Mouse (Mus musculus) hindbrain, postnatal 0 days (tissue): ENCODE data around the gene Pttg1ip. TPM values are rescaled to one million over a fixed set of nuclear protein-coding genes. Genes with fewer than 3 reads are reported as not detected.

Source experiments
- ATAC-seq: fragments of 200-750 bp; cut with Nextera tagmentation; 2 replicates; pipeline ENCODE4 v1.8.0; 2017; ENCODE audit warnings: mild to moderate bottlenecking, moderate TSS enrichment, moderate library complexity
- DNase-seq: peaks from one replicate; pipeline ENCODE4 v3.0.0-alpha.2; 2015; ENCODE audit warnings: low spot score
- H3K27ac ChIP-seq: fragments of 300-500 bp; sonication (generic); 2 replicates; pipeline ENCODE4 v1.5.1; 2014; ENCODE audit warnings: mild to moderate bottlenecking
- H3K27me3 ChIP-seq: fragments of 300-500 bp; sonication (generic); 2 replicates; pipeline ENCODE4 v1.6.1; 2014; ENCODE audit warnings: low read length, mixed read lengths; ENCODE audit not compliant: insufficient read depth
- H3K36me3 ChIP-seq: fragments of 300-500 bp; sonication (generic); 2 replicates; pipeline ENCODE4 v1.6.1; 2014; ENCODE audit warnings: low read length, mixed read lengths; ENCODE audit not compliant: insufficient read depth
- H3K4me1 ChIP-seq: fragments of 300-500 bp; sonication (generic); 2 replicates; pipeline ENCODE4 v1.6.1; 2014; ENCODE audit warnings: antibody characterized with exemption, low read length, mixed read lengths; ENCODE audit not compliant: insufficient read depth
- H3K4me2 ChIP-seq: fragments of 300-500 bp; sonication (generic); 2 replicates; pipeline ENCODE4 v1.6.1; 2014; ENCODE audit warnings: low read depth, mild to moderate bottlenecking, low read length, moderate library complexity, mixed read lengths
- H3K4me3 ChIP-seq: fragments of 300-500 bp; sonication (generic); 2 replicates; pipeline ENCODE4 v1.5.1; 2014; ENCODE audit warnings: low read length
- H3K9ac ChIP-seq: fragments of 300-500 bp; sonication (generic); replicated peaks from 2 replicates; pipeline ENCODE4 v1.6.1; 2014; ENCODE audit warnings: mild to moderate bottlenecking, low read length, moderate library complexity, mixed read lengths
- H3K9me3 ChIP-seq: fragments of 300-500 bp; sonication (generic); 2 replicates; pipeline ENCODE4 v1.6.1; 2016; ENCODE audit warnings: low read length, mixed read lengths
- CTCF ChIP-seq: IDR thresholded peaks from 2 replicates; pipeline ENCODE4 v1.5.1; 2016; ENCODE audit warnings: antibody characterized with exemption, control low read depth, low read depth
- WGBS: fragments of 180-500 bp; shearing (Covaris S2); extraction: QIAGEN DNeasy Blood & Tissue Kit; methylation state at CpG from one replicate; pipeline ENCODE4 v1.1.7; 2014; 5-methylcytosine and 5-hydroxymethylcytosine counted together
- polyA plus RNA-seq: library from polyadenylated mRNA; unstranded; fragments of >200 nt; fragmentation: Nextera tagmentation; extraction: Ambion mirVana; gene quantifications from 2 replicates; pipeline ENCODE4 v1.2.1, GENCODE M21; 2015
- total RNA-seq: library from RNA; depleted of rRNA; stranded (reverse); fragments of >200 nt; gene quantifications from 2 replicates; pipeline ENCODE4 v1.2.3, GENCODE M21; 2014

The Pttg1ip gene
- total and polyA plus RNA-seq, 2 experiments from 2014 or later = 85.9 to 87.3 TPM

DNA sequence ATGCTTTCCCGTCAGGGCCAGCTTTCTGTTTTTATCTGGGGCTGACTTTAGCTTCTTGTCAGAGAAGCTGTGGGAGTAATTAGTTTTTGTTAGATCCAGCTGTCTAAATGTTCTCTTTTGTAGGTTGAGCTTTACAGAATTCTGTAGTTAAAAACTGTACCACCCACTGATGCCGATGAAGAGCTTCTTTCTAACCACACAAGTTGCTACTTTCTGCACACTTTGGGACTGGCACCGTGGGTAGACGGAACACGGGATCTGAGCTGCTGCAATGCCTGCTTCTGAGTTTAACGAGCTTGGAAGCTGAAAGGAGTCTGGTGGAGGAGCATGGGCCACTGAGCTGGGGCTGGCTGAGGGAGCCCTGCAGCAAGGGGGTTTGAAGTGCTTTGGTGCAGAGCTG is 10.0 kb downstream of the Pttg1ip start:
- Histone ChIP-seq H3K4me2 (no peak overlapping the region), H3K9ac (no peak overlapping the region), H3K4me1 (0 out of 2 replicates have a peak, but pooled peaks cover 3% of the 10 kb centered on the region), H3K27me3 (no peaks in the 10 kb centered on the region), H3K36me3 (peaks cover 32% of the 10 kb centered on the region), H3K4me3 (no peak overlapping the region), H3K9me3 (no peaks in the 10 kb centered on the region), H3K27ac (no peak overlapping the region)
- DNase-seq (no peak), ATAC-seq (no peak)
- WGBS = 63% methylated on average over 6 of the region's 6 CpGs
- no peak for TF ChIP-seq CTCF

DNA sequence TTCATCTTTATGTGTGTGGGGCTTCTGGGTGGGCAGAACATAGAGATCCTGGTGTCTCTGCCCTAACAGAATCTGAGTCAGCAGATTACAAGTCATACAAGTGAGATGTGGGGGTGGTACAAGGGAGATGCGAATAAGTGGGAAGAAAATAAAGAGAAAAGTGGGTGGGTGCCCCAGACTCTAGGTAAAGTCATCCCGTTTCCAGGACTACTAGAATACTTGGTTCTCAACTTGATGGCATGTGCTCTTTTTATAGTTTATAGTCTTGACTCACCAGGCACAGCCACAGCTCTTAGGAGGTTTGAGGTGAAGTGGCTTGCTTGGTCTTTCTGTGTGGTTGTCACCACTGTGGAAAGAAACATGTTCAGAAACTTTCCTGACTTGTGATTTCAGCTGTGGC is 14.5 kb downstream of the Pttg1ip start:
- H3K36me3 ChIP-seq = peaks cover 56% of the 10 kb centered on the region
- no peak overlapping the region for H3K9ac ChIP-seq
- ATAC-seq = no peak

DNA sequence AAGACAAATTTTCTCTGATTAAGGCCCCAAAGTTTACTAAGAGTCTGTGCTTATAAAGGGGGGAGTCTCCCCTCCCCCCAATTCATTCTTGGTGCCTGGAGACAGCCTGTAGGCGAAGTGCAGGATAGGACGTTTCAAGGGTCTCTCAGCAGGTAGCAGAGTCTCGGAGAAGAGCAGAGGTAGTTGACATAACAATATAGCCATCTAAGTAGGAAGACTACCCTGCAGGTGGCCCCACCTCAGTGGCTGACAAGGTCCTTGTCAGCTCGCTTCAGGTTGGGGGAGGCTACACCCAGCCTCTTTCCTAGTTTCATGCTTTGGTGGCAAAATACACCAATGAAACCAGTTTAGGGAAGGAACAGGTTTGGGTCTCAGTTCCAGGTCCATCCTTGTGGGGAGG is 21.5 kb downstream of the Pttg1ip start:
- H3K36me3 ChIP-seq = peaks cover 10% of the 10 kb centered on the region; the same call in 1 of the 2 replicates
- DNase-seq (no peak), ATAC-seq (no peak)
- H3K4me3 ChIP-seq = no peak overlapping the region
- H3K9me3 ChIP-seq = 0 out of 2 replicates have a peak, but pooled peaks cover 2% of the 10 kb centered on the region
- H3K27ac ChIP-seq = no peak overlapping the region
- WGBS = 49% methylated on average over 4 of the region's 4 CpGs
- no peak overlapping the region for H3K9ac ChIP-seq
- no peak overlapping the region for H3K4me2 ChIP-seq
- peaks cover 13% of the 10 kb centered on the region; the same call in 1 of the 2 replicates for H3K4me1 ChIP-seq
- H3K27me3 ChIP-seq = no peaks in the 10 kb centered on the region
- no peak for TF ChIP-seq CTCF

More for the DNA sequence above, 14.5 kb downstream of the Pttg1ip start:
- no peak for TF ChIP-seq CTCF
- no peak overlapping the region for H3K4me2 ChIP-seq
- no peak for DNase-seq
- no peak overlapping the region for H3K4me3 ChIP-seq
- H3K27me3 ChIP-seq = no peaks in the 10 kb centered on the region
- H3K9me3 ChIP-seq = no peaks in the 10 kb centered on the region
- H3K27ac ChIP-seq = no peak overlapping the region
- H3K4me1 ChIP-seq = no peaks in the 10 kb centered on the region
- 86% methylated on average over 2 of the region's 2 CpGs for WGBS

DNA sequence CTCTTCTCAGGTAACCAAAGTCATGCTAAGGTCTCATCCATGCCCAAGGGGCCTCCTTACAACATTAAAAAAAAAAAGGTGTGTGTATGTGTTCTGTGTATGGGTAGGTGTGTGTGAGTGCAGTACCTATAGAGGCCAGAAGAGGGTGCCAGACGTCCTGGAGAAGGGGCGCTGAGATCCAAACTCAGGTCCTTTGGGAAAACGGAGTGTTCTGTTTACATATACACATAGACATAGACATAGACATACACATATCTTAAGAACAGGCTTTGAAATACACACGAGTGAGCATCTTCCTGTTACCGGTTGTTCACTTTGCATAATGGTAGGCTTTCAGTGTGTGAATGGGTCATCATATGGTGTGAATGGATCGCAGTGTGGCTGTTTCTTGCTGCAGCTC is 22.6 kb downstream of the Pttg1ip start:
- peaks cover 13% of the 10 kb centered on the region; the same call in 1 of the 2 replicates for H3K4me1 ChIP-seq
- no peak overlapping the region for H3K4me3 ChIP-seq
- DNase-seq (no peak), ATAC-seq (no peak)
- no peak overlapping the region for H3K9ac ChIP-seq
- peaks cover 4% of the 10 kb centered on the region; the same call in 1 of the 2 replicates for H3K36me3 ChIP-seq
- H3K9me3 ChIP-seq = 0 out of 2 replicates have a peak, but pooled peaks cover 2% of the 10 kb centered on the region
- WGBS = 92% methylated on average over 6 of the region's 6 CpGs
- peak; percentile 40 for TF ChIP-seq CTCF
- H3K27ac ChIP-seq = no peak overlapping the region
- H3K4me2 ChIP-seq = no peak overlapping the region
- no peaks in the 10 kb centered on the region for H3K27me3 ChIP-seq

DNA sequence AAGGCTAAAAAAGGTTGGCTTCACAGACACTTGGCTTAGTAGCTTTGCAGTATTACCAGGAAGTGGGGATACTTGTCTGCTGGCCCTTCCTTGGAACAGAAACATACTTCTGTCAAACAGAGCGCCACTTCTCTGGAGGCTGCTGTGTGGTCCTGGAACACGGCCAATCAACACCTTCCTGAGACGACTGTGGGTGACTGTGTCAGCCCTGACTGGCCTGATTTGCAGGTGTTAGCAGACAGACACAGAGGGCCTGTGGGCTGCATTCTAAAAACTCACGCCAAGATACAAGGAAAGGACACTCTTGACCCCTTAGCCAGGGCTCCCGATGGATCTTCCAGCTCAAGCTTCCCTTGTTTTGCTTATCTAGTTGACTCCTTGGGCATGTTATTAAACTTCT is 23.4 kb downstream of the Pttg1ip start:
- no peak for DNase-seq
- Histone ChIP-seq H3K27ac (peak overlapping the region; percentile 98), H3K4me1 (peaks cover 13% of the 10 kb centered on the region; the same call in 1 of the 2 replicates), H3K9ac (no peak overlapping the region), H3K4me3 (no peak overlapping the region), H3K27me3 (no peaks in the 10 kb centered on the region), H3K4me2 (no peak overlapping the region), H3K36me3 (no peaks in the 10 kb centered on the region; the same call in 1 of the 2 replicates), H3K9me3 (0 out of 2 replicates have a peak, but pooled peaks cover 2% of the 10 kb centered on the region)
- TF ChIP-seq CTCF = no peak
- WGBS = 64% methylated on average over 5 of the region's 5 CpGs
- no peak for ATAC-seq

DNA sequence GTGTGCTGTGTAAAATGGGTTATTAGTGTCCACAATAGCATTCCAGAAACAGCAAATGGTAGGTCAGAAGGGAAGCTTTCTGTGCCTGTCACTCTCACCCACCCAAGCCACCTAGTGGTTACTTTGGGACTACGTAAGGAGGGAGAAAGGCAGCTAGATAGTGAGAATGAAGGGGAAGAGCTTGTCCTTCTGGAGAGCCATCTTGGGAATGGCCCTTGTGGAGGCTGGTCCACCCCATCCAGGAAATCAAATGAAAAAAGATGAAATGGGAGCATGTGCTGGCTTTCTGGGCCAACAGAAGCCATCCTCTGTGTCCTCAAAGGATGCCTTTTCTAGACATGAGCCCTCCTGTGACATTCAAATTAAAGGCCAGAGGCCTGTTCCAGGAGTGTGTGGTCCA is 23.8 kb downstream of the Pttg1ip start:
- peak overlapping the region; percentile 93 for H3K4me2 ChIP-seq
- peak; percentile 77 for TF ChIP-seq CTCF
- peak; percentile 25; the same call in 1 of the 2 replicates for ATAC-seq
- peak overlapping the region; percentile 86; the same call in 1 of the 2 replicates for H3K9ac ChIP-seq
- no peaks in the 10 kb centered on the region for H3K27me3 ChIP-seq
- 24% methylated on average over 1 of the region's 1 CpGs for WGBS
- peaks cover 13% of the 10 kb centered on the region; the same call in 1 of the 2 replicates for H3K4me1 ChIP-seq
- peak; percentile 62 for DNase-seq
- H3K27ac ChIP-seq = peak overlapping the region; percentile 98
- 0 out of 2 replicates have a peak, but pooled peaks cover 2% of the 10 kb centered on the region for H3K9me3 ChIP-seq
- H3K36me3 ChIP-seq = no peaks in the 10 kb centered on the region; the same call in 1 of the 2 replicates
- peak overlapping the region; percentile 54; the same call in 1 of the 2 replicates for H3K4me3 ChIP-seq
